Mouse (Mus musculus): ENCODE measurements around the gene Zfp444. TPM values are rescaled to one million over a fixed set of nuclear protein-coding genes. Genes with fewer than 3 reads are reported as not detected.

The Zfp444 gene
- total and polyA plus RNA-seq, 3 experiments: 15.0 to 45.2 (median 29.3) TPM

DNA sequence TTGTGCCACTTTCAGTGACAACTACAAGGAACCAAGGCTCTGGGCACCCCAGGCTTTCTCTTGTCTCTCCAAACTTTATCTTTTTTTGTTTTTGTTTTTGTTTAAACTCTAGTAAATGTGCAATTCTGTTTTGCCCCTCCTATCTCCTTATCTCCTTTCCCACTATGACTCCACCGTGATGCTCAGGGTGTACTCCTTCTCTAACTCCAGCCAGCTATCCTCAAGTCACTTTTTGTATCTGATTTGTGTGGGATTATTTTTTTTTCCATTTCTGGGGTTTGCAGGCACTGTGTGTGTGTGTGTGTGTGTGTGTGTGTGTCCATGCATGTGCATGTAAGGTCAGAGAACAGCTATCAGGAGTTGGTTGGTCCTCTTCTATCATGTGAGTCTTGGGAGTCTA is 14.5 kb upstream of the Zfp444 start:
- ATAC-seq (ENCODE audit: extremely low read depth, insufficient number of reproducible peaks, low FRiP score, poor library complexity, severe bottlenecking) (no peak), DNase-seq (ENCODE audit: low spot score) (no peak)
- TF ChIP-seq CTCF (IDR thresholded peaks at IDR 0.05; ENCODE audit: low read depth, low read length) (no peak), POLR2AphosphoS5 (IDR thresholded peaks at IDR 0.05; ENCODE audit: insufficient replicate concordance, low read depth, low read length) (no peak), TAL1 (conservative IDR thresholded peaks at IDR 0.05; ENCODE audit: low read depth, low read length) (no peak), GATA1 (IDR thresholded peaks at IDR 0.05; ENCODE audit: borderline replicate concordance, low read length) (no peak), GATA2 (IDR thresholded peaks at IDR 0.05; ENCODE audit: borderline replicate concordance, low read depth, low read length) (no peak)
- Histone ChIP-seq H3K9me3 (replicated peaks) (no peaks in the 10 kb centered on the region), H3K4me3 (ENCODE audit: low read depth, low read length) (no peak overlapping the region; the same call in 1 of the 2 replicates), H3K36me3 (replicated peaks) (peaks cover 20% of the 10 kb centered on the region), H3K4me1 (ENCODE audit: insufficient read depth, low read depth, low read length) (peaks cover 46% of the 10 kb centered on the region), H3K27me3 (ENCODE audit: insufficient read depth, low read length) (no peaks in the 10 kb centered on the region)

DNA sequence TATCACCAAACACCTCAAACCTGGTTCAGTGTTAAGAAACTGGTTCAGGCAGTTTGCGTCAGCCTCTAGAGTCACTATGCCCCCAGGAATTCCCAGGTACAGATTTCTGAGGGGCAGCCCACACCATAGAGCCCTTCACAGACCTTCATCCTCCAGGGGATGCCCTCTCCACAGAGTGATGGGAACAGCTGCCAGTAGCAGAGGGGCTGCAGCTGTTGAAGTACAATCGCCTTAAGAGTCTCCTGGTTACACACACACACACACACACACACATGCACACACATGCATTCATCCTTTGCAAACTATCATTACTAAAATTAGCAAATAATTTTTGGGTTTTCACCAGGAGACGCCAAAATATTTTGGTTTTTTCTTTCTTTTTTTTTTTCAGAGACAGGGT is 12.4 kb upstream of the Zfp444 start:
- no peak for DNase-seq (ENCODE audit: low spot score)
- ATAC-seq (ENCODE audit: extremely low read depth, insufficient number of reproducible peaks, low FRiP score, poor library complexity, severe bottlenecking): no peak
- H3K9me3 ChIP-seq (replicated peaks): no peaks in the 10 kb centered on the region
- peaks cover 6% of the 10 kb centered on the region for H3K36me3 ChIP-seq (replicated peaks)
- no peak for TF ChIP-seq TAL1 (conservative IDR thresholded peaks at IDR 0.05; ENCODE audit: low read depth, low read length)
- TF ChIP-seq CTCF (IDR thresholded peaks at IDR 0.05; ENCODE audit: low read depth, low read length): no peak
- no peak for TF ChIP-seq GATA1 (IDR thresholded peaks at IDR 0.05; ENCODE audit: borderline replicate concordance, low read length)
- no peak for TF ChIP-seq GATA2 (IDR thresholded peaks at IDR 0.05; ENCODE audit: borderline replicate concordance, low read depth, low read length)
- no peak for TF ChIP-seq POLR2AphosphoS5 (IDR thresholded peaks at IDR 0.05; ENCODE audit: insufficient replicate concordance, low read depth, low read length)
- H3K27me3 ChIP-seq (ENCODE audit: insufficient read depth, low read length): no peaks in the 10 kb centered on the region
- H3K4me3 ChIP-seq (ENCODE audit: low read depth, low read length): no peak overlapping the region
- H3K4me1 ChIP-seq (ENCODE audit: insufficient read depth, low read depth, low read length): peaks cover 25% of the 10 kb centered on the region

- H3K4me1 ChIP-seq (ENCODE audit: insufficient read depth, low read depth, low read length): peaks cover 16% of the 10 kb centered on the region
- peaks cover 6% of the 10 kb centered on the region for H3K36me3 ChIP-seq (replicated peaks)
- no peaks in the 10 kb centered on the region for H3K27me3 ChIP-seq (ENCODE audit: insufficient read depth, low read length)
- H3K9me3 ChIP-seq (replicated peaks): no peaks in the 10 kb centered on the region
- no peak overlapping the region for H3K4me3 ChIP-seq (ENCODE audit: low read depth, low read length)
- TF ChIP-seq CTCF (IDR thresholded peaks at IDR 0.05; ENCODE audit: low read depth, low read length): no peak
- TF ChIP-seq POLR2AphosphoS5 (IDR thresholded peaks at IDR 0.05; ENCODE audit: insufficient replicate concordance, low read depth, low read length): no peak
- no peak for TF ChIP-seq TAL1 (conservative IDR thresholded peaks at IDR 0.05; ENCODE audit: low read depth, low read length)
- TF ChIP-seq GATA2 (IDR thresholded peaks at IDR 0.05; ENCODE audit: borderline replicate concordance, low read depth, low read length): no peak
- no peak for TF ChIP-seq GATA1 (IDR thresholded peaks at IDR 0.05; ENCODE audit: borderline replicate concordance, low read length)
- DNase-seq (ENCODE audit: low spot score) (no peak), ATAC-seq (ENCODE audit: extremely low read depth, insufficient number of reproducible peaks, low FRiP score, poor library complexity, severe bottlenecking) (no peak)
Observed at GRCm38 (mm10) chr7:6161541-6161940, 10.5 kb upstream of the Zfp444 start.

- Histone ChIP-seq H3K36me3 (replicated peaks) (peaks cover 6% of the 10 kb centered on the region), H3K9me3 (replicated peaks) (no peaks in the 10 kb centered on the region), H3K4me3 (ENCODE audit: low read depth, low read length) (no peak overlapping the region), H3K27me3 (ENCODE audit: insufficient read depth, low read length) (no peaks in the 10 kb centered on the region), H3K4me1 (ENCODE audit: insufficient read depth, low read depth, low read length) (peaks cover 9% of the 10 kb centered on the region)
- ATAC-seq (ENCODE audit: extremely low read depth, insufficient number of reproducible peaks, low FRiP score, poor library complexity, severe bottlenecking): no peak
- TF ChIP-seq GATA2 (IDR thresholded peaks at IDR 0.05; ENCODE audit: borderline replicate concordance, low read depth, low read length) (no peak), GATA1 (IDR thresholded peaks at IDR 0.05; ENCODE audit: borderline replicate concordance, low read length) (no peak), TAL1 (conservative IDR thresholded peaks at IDR 0.05; ENCODE audit: low read depth, low read length) (no peak), CTCF (IDR thresholded peaks at IDR 0.05; ENCODE audit: low read depth, low read length) (no peak), POLR2AphosphoS5 (IDR thresholded peaks at IDR 0.05; ENCODE audit: insufficient replicate concordance, low read depth, low read length) (no peak)
- no peak for DNase-seq (ENCODE audit: low spot score)
Observed at GRCm38 (mm10) chr7:6162172-6162571, 9.9 kb upstream of the Zfp444 start.

DNA sequence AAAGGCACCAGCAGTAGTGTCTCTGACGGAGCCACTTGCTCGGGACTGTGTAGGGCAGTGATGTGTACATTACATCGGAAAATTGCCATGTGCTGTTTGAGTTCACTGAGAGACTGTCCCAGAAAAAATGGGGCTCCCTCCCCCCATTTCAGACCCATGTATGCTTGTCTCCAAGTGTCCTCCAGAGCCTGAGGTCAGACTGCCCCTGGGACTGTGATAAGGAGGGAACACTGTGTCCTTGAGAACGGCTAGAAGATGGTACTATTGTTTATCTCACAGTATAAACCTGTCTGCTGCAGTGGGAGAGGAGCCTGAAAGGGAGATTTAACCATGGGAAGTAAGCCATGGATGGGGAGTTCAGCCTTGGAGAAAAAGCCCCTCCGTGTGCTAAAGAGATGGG is 7.4 kb upstream of the Zfp444 start:
- Histone ChIP-seq H3K4me1 (ENCODE audit: insufficient read depth, low read depth, low read length) (no peaks in the 10 kb centered on the region), H3K27me3 (ENCODE audit: insufficient read depth, low read length) (no peaks in the 10 kb centered on the region), H3K4me3 (ENCODE audit: low read depth, low read length) (no peak overlapping the region), H3K9me3 (replicated peaks) (no peaks in the 10 kb centered on the region), H3K36me3 (replicated peaks) (peaks cover 3% of the 10 kb centered on the region)
- no peak for DNase-seq (ENCODE audit: low spot score)
- no peak for ATAC-seq (ENCODE audit: extremely low read depth, insufficient number of reproducible peaks, low FRiP score, poor library complexity, severe bottlenecking)
- TF ChIP-seq CTCF (IDR thresholded peaks at IDR 0.05; ENCODE audit: low read depth, low read length) (no peak), GATA1 (IDR thresholded peaks at IDR 0.05; ENCODE audit: borderline replicate concordance, low read length) (no peak), TAL1 (conservative IDR thresholded peaks at IDR 0.05; ENCODE audit: low read depth, low read length) (no peak)

- TF ChIP-seq TAL1 (conservative IDR thresholded peaks at IDR 0.05; ENCODE audit: low read depth, low read length) (no peak), CTCF (IDR thresholded peaks at IDR 0.05; ENCODE audit: low read depth, low read length) (no peak)
- Histone ChIP-seq H3K4me3 (ENCODE audit: low read depth, low read length) (no peak overlapping the region), H3K36me3 (replicated peaks) (peaks cover 5% of the 10 kb centered on the region), H3K27me3 (ENCODE audit: insufficient read depth, low read length) (no peaks in the 10 kb centered on the region), H3K4me1 (ENCODE audit: insufficient read depth, low read depth, low read length) (peaks cover 33% of the 10 kb centered on the region), H3K9me3 (replicated peaks) (no peaks in the 10 kb centered on the region)
- ATAC-seq (ENCODE audit: extremely low read depth, insufficient number of reproducible peaks, low FRiP score, poor library complexity, severe bottlenecking) (no peak), DNase-seq (ENCODE audit: low spot score) (no peak)
Observed at GRCm38 (mm10) chr7:6169403-6169802, 2.6 kb upstream of the Zfp444 start.

- Histone ChIP-seq H3K4me1 (ENCODE audit: insufficient read depth, low read depth, low read length) (peaks cover 35% of the 10 kb centered on the region), H3K9me3 (replicated peaks) (no peaks in the 10 kb centered on the region), H3K27me3 (ENCODE audit: insufficient read depth, low read length) (no peaks in the 10 kb centered on the region), H3K4me3 (ENCODE audit: low read depth, low read length) (no peak overlapping the region), H3K36me3 (replicated peaks) (peaks cover 14% of the 10 kb centered on the region)
- ATAC-seq (ENCODE audit: extremely low read depth, insufficient number of reproducible peaks, low FRiP score, poor library complexity, severe bottlenecking) (no peak), DNase-seq (ENCODE audit: low spot score) (no peak)
- TF ChIP-seq TAL1 (conservative IDR thresholded peaks at IDR 0.05; ENCODE audit: low read depth, low read length) (no peak), GATA1 (IDR thresholded peaks at IDR 0.05; ENCODE audit: borderline replicate concordance, low read length) (no peak), GATA2 (IDR thresholded peaks at IDR 0.05; ENCODE audit: borderline replicate concordance, low read depth, low read length) (no peak), POLR2AphosphoS5 (IDR thresholded peaks at IDR 0.05; ENCODE audit: insufficient replicate concordance, low read depth, low read length) (no peak), CTCF (IDR thresholded peaks at IDR 0.05; ENCODE audit: low read depth, low read length) (no peak)
Observed at GRCm38 (mm10) chr7:6170391-6170790, 1.6 kb upstream of the Zfp444 start.
